Mouse (Mus musculus) erythroblast, embryonic 14.5 days (primary cell): ENCODE measurements around the gene Hfe. TPM values are rescaled to one million over a fixed set of nuclear protein-coding genes. Genes with fewer than 3 reads are reported as not detected.
"Not testable (repeated sequence)": the region's sequence is repeated elsewhere in the genome, so short reads cannot be mapped to it uniquely, and the experiment has no call there.

Experiments used
- H3K27me3 ChIP-seq: 2 replicates; pipeline ENCODE4 v1.6.1; 2012; ENCODE audit warnings: inconsistent platforms; ENCODE audit not compliant: control insufficient read depth
- H3K36me3 ChIP-seq: 2 replicates; pipeline ENCODE4 v1.6.1; 2012; ENCODE audit warnings: mild to moderate bottlenecking, inconsistent platforms; ENCODE audit not compliant: control insufficient read depth
- H3K4me1 ChIP-seq: 2 replicates; pipeline ENCODE4 v1.6.1; 2012; ENCODE audit warnings: inconsistent platforms; ENCODE audit not compliant: control insufficient read depth
- H3K4me3 ChIP-seq: replicated peaks from 2 replicates; pipeline ENCODE3; 2012; ENCODE audit warnings: moderate library complexity, mild to moderate bottlenecking, inconsistent platforms
- H3K9me3 ChIP-seq: 2 replicates; pipeline ENCODE4 v1.6.1; 2012; ENCODE audit warnings: low read length, inconsistent platforms, mixed read lengths; ENCODE audit not compliant: control insufficient read depth
- GATA1 ChIP-seq: IDR thresholded peaks from 2 replicates; pipeline ENCODE4 v1.6.1; 2012; ENCODE audit warnings: low read length, inconsistent platforms, mixed read lengths
- TAL1 ChIP-seq: IDR thresholded peaks from 3 replicates; pipeline ENCODE4 v1.6.1; 2012; ENCODE audit warnings: low read length, inconsistent platforms, mixed read lengths
- polyA plus RNA-seq: library from polyadenylated mRNA; stranded (reverse); fragments of >175 nt; gene quantifications from 2 replicates; pipeline ENCODE4 v1.2.3, GENCODE M21; 2012

Gene Hfe
- 0.15 and 0.53 TPM in 2 replicates for polyA plus RNA-seq

DNA sequence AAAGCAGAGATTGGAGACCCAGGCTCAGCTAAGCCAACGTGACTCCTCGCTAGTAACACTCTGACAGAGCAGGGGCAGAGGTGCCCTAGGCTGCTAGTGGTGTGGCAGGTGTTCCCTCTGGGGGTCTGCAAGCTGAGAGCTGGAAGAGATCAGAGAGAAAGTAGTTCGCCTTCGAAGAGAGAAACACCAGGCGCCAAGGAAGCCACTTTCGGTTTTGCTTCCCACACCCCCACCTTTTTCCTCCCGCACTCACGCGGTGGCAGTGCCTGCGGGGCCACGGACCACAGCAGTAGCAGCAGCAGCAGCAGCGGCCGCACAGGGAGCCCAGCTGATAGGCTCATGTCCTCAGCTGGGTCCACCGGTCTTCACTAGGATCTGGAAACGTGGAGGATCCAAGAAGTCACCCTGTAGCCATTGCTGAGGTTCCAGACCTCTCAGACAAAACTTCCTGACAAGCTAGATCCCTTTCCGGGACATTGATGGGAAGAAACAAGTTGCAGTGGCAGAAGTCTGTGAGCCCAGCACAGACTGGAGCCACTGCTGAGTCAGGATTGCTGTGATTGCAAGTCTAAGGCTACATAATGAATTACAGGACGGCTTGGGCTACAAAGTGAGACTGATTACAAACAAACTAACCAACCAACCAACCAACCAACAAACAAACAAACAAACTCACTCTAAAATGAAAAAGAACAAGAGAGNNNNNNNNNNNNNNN, at the start of gene Hfe:
Hfe (minus strand) TSS at position 481 of the 716 bp plus-strand sequence.
- H3K9me3 ChIP-seq = no peaks in the 10 kb centered on the region
- peaks cover 45% of the 10 kb centered on the region for H3K27me3 ChIP-seq
- H3K4me3 ChIP-seq = peak within 1 kb of the TSS; percentile 58
- TF ChIP-seq GATA1 (no peak), TAL1 (no peak)
- peaks cover 7% of the 10 kb centered on the region for H3K4me1 ChIP-seq
- H3K36me3 ChIP-seq = no peaks in the 10 kb centered on the region

DNA sequence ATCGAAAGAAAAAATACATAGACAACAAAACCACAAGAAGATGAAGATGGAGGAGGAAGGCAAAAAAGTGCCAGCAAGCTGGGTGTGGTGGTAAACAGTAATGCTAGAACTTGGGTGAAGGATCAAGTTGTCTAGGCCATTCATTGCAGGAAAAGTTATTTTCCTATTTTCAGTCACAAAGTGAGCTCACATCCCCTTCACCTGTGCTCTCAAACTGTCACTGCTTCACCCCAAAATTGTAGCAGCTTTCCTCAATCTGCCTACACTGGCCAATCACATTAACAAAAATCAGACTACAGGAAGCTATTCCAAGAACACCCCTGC, 49.2 kb upstream of the Hfe start:
- no peaks in the 10 kb centered on the region for H3K9me3 ChIP-seq
- no peaks in the 10 kb centered on the region for H3K27me3 ChIP-seq
- peaks cover 89% of the 10 kb centered on the region for H3K4me1 ChIP-seq
- H3K36me3 ChIP-seq = peaks cover 2% of the 10 kb centered on the region
- peak overlapping the region; percentile 64 for H3K4me3 ChIP-seq
- no peak for TF ChIP-seq TAL1
- no peak for TF ChIP-seq GATA1

DNA sequence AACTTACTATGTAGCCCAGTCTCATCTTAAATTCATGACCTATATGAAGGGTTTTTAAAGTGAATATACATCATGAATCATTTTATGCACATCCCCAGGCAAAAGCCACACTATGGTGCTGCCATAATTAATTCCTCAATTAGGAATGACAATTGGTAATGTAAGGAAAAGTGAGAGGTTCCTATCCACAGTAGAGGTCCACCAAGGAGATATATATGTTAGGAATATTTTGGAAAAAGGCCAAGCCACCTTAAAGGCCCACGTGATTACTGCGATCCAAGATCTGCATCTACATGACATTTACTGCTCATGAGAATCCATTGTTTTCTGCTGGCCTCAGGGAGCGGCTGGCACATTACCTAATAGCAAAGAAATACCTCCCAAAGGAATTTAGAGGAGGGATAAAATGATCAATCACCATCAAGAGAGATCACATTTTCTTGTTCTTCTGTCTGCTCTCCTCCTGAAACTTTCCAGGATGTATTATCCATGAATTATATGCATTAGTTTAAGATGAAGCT, 48.7 kb upstream of the Hfe start:
- peaks cover 2% of the 10 kb centered on the region for H3K36me3 ChIP-seq
- TF ChIP-seq GATA1 (no peak), TAL1 (no peak)
- H3K4me3 ChIP-seq = peak overlapping the region; percentile 64
- no peaks in the 10 kb centered on the region for H3K9me3 ChIP-seq
- no peaks in the 10 kb centered on the region for H3K27me3 ChIP-seq
- peaks cover 84% of the 10 kb centered on the region for H3K4me1 ChIP-seq

DNA sequence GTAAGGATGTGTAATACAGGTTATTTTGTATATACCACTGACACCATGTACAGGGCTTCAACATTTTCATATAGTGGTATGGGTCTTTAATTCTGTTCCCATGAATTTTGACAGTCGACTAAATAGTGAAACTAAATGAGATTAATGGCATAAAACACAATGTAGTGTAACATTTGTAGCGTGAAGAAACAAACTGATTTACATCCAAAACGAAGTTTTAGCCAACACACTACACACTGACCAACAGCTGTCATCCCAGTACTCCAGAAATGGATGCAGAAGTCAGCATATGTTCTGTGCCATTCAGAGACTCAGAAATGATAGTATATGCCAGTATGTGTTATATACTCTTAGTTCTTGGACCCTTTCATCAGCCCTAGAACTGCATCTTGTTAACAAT, 47.3 kb upstream of the Hfe start:
- H3K4me1 ChIP-seq = peaks cover 79% of the 10 kb centered on the region
- H3K36me3 ChIP-seq = peaks cover 2% of the 10 kb centered on the region
- no peaks in the 10 kb centered on the region for H3K27me3 ChIP-seq
- no peak for TF ChIP-seq GATA1
- no peak for TF ChIP-seq TAL1
- peak overlapping the region; percentile 63 for H3K4me3 ChIP-seq
- H3K9me3 ChIP-seq = no peaks in the 10 kb centered on the region

DNA sequence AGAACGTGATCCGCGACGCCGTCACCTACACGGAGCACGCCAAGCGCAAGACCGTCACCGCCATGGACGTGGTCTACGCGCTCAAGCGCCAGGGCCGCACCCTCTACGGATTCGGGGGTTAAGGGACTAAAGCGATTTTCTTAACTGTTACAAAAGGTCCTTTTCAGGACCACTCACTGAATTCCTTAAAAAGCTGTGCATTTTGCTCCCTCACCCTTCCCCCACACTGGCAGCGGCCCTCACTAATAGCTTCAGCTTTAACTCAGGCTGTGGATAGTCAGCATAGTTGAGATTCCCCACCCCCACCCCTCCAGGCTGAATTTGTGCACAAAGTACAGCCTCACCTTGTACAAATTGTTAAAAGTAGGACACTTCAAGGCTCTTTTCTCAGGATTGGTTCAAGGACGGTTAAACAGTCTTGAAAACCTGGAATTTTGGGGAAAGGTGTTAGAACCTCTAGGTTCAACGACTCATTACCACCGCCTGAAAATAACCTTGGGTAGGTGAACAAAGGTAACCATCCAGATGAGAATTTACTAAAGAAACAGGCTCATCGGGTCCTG, 46.6 kb upstream of the Hfe start:
- Histone ChIP-seq H3K27me3 (no peaks in the 10 kb centered on the region), H3K36me3 (peaks cover 2% of the 10 kb centered on the region), H3K4me3 (peak overlapping the region; percentile 63), H3K9me3 (no peaks in the 10 kb centered on the region), H3K4me1 (peaks cover 73% of the 10 kb centered on the region)
- TF ChIP-seq GATA1 (no peak), TAL1 (no peak)

DNA sequence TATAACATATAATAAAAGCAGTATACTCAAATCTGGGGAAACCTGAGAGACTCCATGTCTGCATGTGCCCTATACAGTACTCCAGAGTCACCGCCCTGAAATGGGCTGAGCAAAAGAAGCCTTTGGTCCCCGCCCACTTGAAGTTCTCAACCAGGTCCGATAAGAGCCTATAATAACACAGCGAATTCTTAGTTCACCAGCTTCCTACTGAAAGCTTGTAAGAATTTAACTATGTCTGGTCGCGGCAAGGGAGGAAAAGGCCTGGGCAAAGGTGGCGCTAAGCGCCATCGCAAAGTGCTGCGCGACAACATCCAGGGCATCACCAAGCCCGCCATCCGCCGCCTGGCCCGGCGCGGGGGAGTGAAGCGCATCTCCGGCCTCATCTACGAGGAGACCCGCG, 46.1 kb upstream of the Hfe start, which contains the start of gene Hist1h4b:
Hist1h4b (plus strand) TSS at position 224 of the 400 bp plus-strand sequence.
- TF ChIP-seq TAL1 (no peak), GATA1 (no peak)
- Histone ChIP-seq H3K36me3 (peaks cover 2% of the 10 kb centered on the region), H3K9me3 (no peaks in the 10 kb centered on the region), H3K4me3 (peak within 1 kb of the TSS; percentile 63), H3K27me3 (no peaks in the 10 kb centered on the region), H3K4me1 (peaks cover 72% of the 10 kb centered on the region)

DNA sequence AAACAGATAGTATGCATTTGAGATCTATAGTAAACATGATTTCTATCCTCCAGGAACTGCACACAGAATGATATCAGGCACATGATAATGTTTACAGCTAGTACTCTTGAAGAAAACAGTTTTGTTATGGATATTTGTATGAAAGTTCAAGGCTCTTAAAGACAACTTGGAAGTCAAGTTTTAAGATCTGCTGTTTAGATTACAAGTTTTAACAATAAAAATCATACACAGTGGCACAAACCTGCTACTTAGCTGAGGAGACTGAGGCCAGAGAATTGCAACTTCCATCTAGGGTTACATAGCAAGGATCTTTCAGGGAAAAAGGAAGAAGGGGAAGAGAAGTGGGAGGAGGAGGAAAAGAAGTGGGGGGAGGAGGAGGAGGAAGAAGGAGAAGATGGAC, 44.3 kb upstream of the Hfe start:
- no peak overlapping the region for H3K4me3 ChIP-seq
- H3K4me1 ChIP-seq = peaks cover 70% of the 10 kb centered on the region
- no peaks in the 10 kb centered on the region for H3K27me3 ChIP-seq
- no peaks in the 10 kb centered on the region for H3K9me3 ChIP-seq
- peaks cover 3% of the 10 kb centered on the region for H3K36me3 ChIP-seq
- TF ChIP-seq TAL1 (no peak), GATA1 (peak; percentile 81)

DNA sequence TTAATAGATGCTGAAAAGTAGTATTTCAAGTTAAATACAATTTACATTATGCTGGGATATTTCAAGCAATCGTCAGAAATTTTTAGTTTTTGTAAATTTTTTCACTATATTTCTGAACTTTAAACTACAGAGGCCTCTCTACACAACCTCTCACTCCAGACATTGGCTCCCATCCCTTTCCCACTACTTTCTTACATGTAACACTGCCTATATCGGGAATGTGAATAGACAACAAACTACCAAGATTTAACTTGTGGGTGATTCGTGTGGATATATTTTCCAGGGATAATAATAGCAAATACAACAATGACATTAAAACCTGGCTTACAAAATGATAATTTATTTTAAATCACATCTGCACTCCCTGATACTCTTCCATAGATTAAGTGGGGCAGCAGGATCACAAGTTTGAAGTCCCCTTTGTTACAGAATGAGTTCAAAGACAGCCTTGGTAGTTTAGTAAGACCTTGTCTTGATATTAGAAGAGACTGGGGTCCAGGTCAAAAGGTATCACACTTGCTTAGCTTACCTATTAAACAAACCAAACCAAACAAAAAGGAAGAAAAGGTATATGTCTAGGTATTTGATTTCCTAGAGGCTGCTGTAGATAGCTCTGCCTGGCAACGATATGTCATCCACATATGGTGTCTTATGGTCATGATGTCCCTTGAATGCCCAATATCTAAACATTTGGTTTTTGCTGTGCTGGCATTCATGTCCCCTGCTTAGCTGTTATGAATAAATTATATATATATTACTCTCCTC, 42.8 kb upstream of the Hfe start:
- Histone ChIP-seq H3K36me3 (peaks cover 4% of the 10 kb centered on the region), H3K27me3 (no peaks in the 10 kb centered on the region), H3K4me3 (peak overlapping the region; percentile 68), H3K4me1 (peaks cover 70% of the 10 kb centered on the region), H3K9me3 (no peaks in the 10 kb centered on the region)
- TF ChIP-seq TAL1 (no peak), GATA1 (no peak)

DNA sequence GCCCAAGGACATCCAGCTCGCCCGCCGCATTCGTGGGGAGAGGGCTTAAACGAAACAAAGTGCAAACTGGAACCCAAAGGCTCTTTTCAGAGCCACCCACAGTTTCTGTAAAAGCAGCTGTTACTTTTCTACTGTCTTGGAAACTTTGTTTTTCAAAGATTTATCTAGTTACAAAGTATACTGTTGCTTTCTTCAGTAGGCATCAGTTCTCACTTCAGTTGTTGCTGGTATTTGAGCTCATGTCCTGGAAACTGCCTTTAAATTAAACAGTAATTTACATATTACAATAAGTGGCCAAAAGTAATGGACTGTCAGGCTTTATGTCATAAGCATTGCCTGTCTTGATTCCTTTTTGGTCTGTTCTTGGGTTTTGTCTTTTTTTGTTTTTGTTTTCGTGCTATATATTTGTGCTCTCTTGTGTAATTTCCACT, 42.1 kb upstream of the Hfe start:
- Histone ChIP-seq H3K36me3 (peaks cover 4% of the 10 kb centered on the region), H3K4me1 (peaks cover 70% of the 10 kb centered on the region), H3K9me3 (no peaks in the 10 kb centered on the region), H3K4me3 (peak overlapping the region; percentile 68), H3K27me3 (no peaks in the 10 kb centered on the region)
- TF ChIP-seq TAL1 (no peak), GATA1 (no peak)

DNA sequence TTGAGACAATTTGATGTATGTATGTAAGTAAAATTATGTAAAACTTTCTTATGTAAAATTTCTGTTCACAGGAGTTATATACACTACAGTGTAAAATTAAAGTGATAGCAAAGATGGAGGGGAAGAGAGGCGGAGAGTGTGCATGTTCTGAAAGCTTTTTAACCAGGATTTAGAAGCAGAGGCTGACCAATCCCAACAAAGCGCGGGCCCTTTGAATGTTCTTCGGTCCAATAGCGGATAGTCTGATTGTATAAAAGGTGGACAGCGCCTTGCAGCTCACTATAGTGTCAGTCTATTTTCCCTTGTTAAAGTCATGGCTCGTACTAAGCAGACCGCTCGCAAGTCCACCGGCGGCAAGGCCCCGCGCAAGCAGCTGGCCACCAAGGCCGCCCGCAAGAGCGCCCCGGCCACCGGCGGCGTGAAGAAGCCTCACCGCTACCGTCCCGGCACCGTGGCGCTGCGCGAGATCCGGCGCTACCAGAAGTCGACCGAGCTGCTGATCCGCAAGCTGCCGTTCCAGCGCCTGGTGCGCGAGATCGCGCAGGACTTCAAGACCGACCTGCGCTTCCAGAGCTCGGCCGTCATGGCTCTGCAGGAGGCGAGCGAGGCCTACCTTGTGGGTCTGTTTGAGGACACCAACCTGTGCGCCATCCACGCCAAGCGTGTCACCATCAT, 41.5 kb upstream of the Hfe start, which contains the start of gene Hist1h3b:
Hist1h3b (plus strand) TSS at position 201 of the 675 bp plus-strand sequence.
- peak within 1 kb of the TSS; percentile 68 for H3K4me3 ChIP-seq
- not testable (repeated sequence) for H3K27me3 ChIP-seq, H3K36me3 ChIP-seq, H3K9me3 ChIP-seq
- peaks cover 70% of the 10 kb centered on the region for H3K4me1 ChIP-seq
